Mouse (Mus musculus) layer of hippocampus, adult 11-12 months (tissue): Measurements from ENCODE around the gene Lhx3.

ENCODE experiments used
- DNase-seq: peaks from one replicate; pipeline ENCODE4 v3.0.0; 2022; ENCODE audit warnings: low spot score

Lhx3 gene

GRCm38 (mm10) chr2:26201926-26202848 is 5.9 kb downstream of the Lhx3 start:
- DNase-seq, result no peak

- no peak for DNase-seq
Measured at GRCm38 (mm10) chr2:26198488-26198887, 9.6 kb downstream of the Lhx3 start.

- no peak for DNase-seq
Measured at GRCm38 (mm10) chr2:26194552-26195339, 13.3 kb downstream of the Lhx3 start.

- no peak for DNase-seq
Measured at GRCm38 (mm10) chr2:26188517-26188916, 19.6 kb downstream of the Lhx3 start.

GRCm38 (mm10) chr2:26184352-26184751 is 23.7 kb downstream of the Lhx3 start:
- no peak for DNase-seq

- peak; percentile 43 for DNase-seq
Measured at GRCm38 (mm10) chr2:26182646-26183045, 25.4 kb downstream of the Lhx3 start.

GRCm38 (mm10) chr2:26177189-26177588 is 30.9 kb downstream of the Lhx3 start:
- DNase-seq, result no peak

- no peak for DNase-seq
Measured at GRCm38 (mm10) chr2:26176731-26177130, 31.4 kb downstream of the Lhx3 start.

- DNase-seq, result no peak
Measured at GRCm38 (mm10) chr2:26175191-26175590, 32.9 kb downstream of the Lhx3 start.

- DNase-seq, result no peak
Measured at GRCm38 (mm10) chr2:26172166-26172565, 35.9 kb downstream of the Lhx3 start.

- no peak for DNase-seq
Measured at GRCm38 (mm10) chr2:26170376-26170775, 37.7 kb downstream of the Lhx3 start.

GRCm38 (mm10) chr2:26168843-26169579 is 39.1 kb downstream of the Lhx3 start:
- no peak for DNase-seq

GRCm38 (mm10) chr2:26166890-26167289 is 41.2 kb downstream of the Lhx3 start:
- no peak for DNase-seq

GRCm38 (mm10) chr2:26158064-26158463 is 50.0 kb downstream of the Lhx3 start:
- no peak for DNase-seq

GRCm38 (mm10) chr2:26156191-26156977 is 51.7 kb downstream of the Lhx3 start:
- peak; percentile 17 for DNase-seq

GRCm38 (mm10) chr2:26155737-26156136 is 52.4 kb downstream of the Lhx3 start:
- no peak for DNase-seq

GRCm38 (mm10) chr2:26154586-26154985 is 53.5 kb downstream of the Lhx3 start:
- DNase-seq, result no peak

GRCm38 (mm10) chr2:26153909-26154340 is 54.2 kb downstream of the Lhx3 start:
- peak; percentile 50 for DNase-seq

GRCm38 (mm10) chr2:26153295-26153694 is 54.8 kb downstream of the Lhx3 start:
- no peak for DNase-seq
